26 mouse cellular contexts compared by ENCODE assay signal in the genomic region with DNA sequence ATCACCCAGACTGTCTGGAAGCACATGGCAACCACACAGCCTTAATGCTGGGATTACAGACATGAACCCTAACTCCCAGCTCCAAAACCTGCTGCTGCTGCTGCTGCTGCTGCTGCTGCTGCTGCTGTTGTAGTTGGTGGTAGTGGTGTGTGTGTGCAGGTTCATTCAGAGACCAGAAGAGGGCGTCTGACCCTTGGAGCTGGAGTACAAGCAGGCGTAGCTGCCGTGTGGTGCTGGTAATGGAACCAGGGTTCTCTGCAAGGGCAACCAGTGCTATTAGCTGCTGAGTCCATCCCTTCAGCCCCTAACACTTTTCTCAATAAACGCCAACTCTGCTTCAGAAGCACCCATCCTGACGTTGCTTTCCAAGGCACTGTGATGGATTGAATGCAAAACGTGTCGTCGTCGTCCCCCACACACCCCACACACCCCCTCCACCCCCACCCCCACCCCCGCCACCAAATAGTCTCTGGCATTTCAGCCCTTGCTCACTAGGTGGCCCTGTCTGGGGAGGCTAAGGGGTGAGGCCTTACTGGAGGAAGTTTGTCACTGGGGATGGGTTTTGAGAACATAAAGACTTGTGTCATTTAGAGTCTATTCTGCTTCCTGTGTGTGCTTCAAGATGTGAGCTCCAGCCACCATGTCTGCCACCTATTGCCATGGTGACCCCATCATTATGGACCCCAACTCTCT. TPM values are rescaled to one million over a fixed set of nuclear protein-coding genes. Genes with fewer than 3 reads are reported as not detected.
DNase-seq lines count a peak whose midpoint lies in the region; ATAC-seq and TF ChIP-seq lines count a peak whose summit lies in the region.
"Had no signal": no experiment of that assay in that cellular context is flagged by ENCODE, and none has a peak within 500 bp of the region (broad histone marks: within the 10 kb centered on the region; RNA-seq: fewer than 3 reads in every experiment).

No protein-coding gene starts in this region.

- no peaks in the 10 kb centered on the region for H3K36me3 ChIP-seq in kidney, adult 2 months (ENCODE audit: control insufficient read depth, insufficient read depth, low read length)
- H3K36me3 ChIP-seq in kidney, embryonic 14.5 days (ENCODE audit: control insufficient read depth, insufficient read depth, low read length), result no peaks in the 10 kb centered on the region
- no peaks in the 10 kb centered on the region for H3K36me3 ChIP-seq in midbrain, embryonic 11.5 days (ENCODE audit: control insufficient read depth, insufficient read depth, low read length)
- H3K36me3 ChIP-seq in midbrain, embryonic 16.5 days (ENCODE audit: control insufficient read depth, insufficient read depth, low read length), result no peaks in the 10 kb centered on the region
- H3K36me3 ChIP-seq: heart, embryonic 13.5 days; hindbrain, embryonic 13.5 days; limb, embryonic 15.5 days; midbrain, embryonic 15.5 days had no signal

- H3K27me3 ChIP-seq in kidney, adult 2 months (replicated peaks; ENCODE audit: control insufficient read depth, insufficient read depth, low read length), result no peaks in the 10 kb centered on the region
- no peaks in the 10 kb centered on the region for H3K27me3 ChIP-seq in kidney, embryonic 14.5 days (ENCODE audit: control insufficient read depth, insufficient read depth, low read length)
- H3K27me3 ChIP-seq in midbrain, embryonic 11.5 days (ENCODE audit: control insufficient read depth, insufficient read depth, low read length), result no peaks in the 10 kb centered on the region
- H3K27me3 ChIP-seq in midbrain, embryonic 16.5 days (ENCODE audit: control insufficient read depth, insufficient read depth, low read depth, low read length), result no peaks in the 10 kb centered on the region
- H3K27me3 ChIP-seq: heart, embryonic 13.5 days; hindbrain, embryonic 13.5 days; limb, embryonic 15.5 days; midbrain, embryonic 15.5 days had no signal

- H3K4me3 ChIP-seq in kidney, adult 2 months (ENCODE audit: insufficient read depth, low read depth, low read length), result no peak overlapping the region
- H3K4me3 ChIP-seq in kidney, embryonic 14.5 days (ENCODE audit: low read length), result no peak overlapping the region
- no peak overlapping the region for H3K4me3 ChIP-seq in midbrain, embryonic 11.5 days (ENCODE audit: low read depth, low read length)
- no peak overlapping the region for H3K4me3 ChIP-seq in midbrain, embryonic 16.5 days (ENCODE audit: low read depth, low read length)
- H3K4me3 ChIP-seq: erythroblast, embryonic 14.5 days; heart, embryonic 13.5 days; hindbrain, embryonic 13.5 days; limb, embryonic 15.5 days; megakaryocyte, embryonic 14.5 days; midbrain, embryonic 15.5 days had no signal

- H3K27ac ChIP-seq in kidney, adult 2 months (ENCODE audit: insufficient read depth, low read depth, low read length), result no peak overlapping the region
- H3K27ac ChIP-seq in kidney, embryonic 14.5 days (ENCODE audit: low read depth, low read length), result no peak overlapping the region
- H3K27ac ChIP-seq in midbrain, embryonic 11.5 days (ENCODE audit: low read depth, low read length), result no peak overlapping the region
- H3K27ac ChIP-seq in midbrain, embryonic 16.5 days (ENCODE audit: low read length), result no peak overlapping the region
- H3K27ac ChIP-seq: heart, embryonic 13.5 days; hindbrain, embryonic 13.5 days; limb, embryonic 15.5 days; midbrain, embryonic 15.5 days had no signal

- no peak overlapping the region for H3K4me2 ChIP-seq in kidney, embryonic 14.5 days (replicated peaks; ENCODE audit: low read depth, low read length)
- H3K4me2 ChIP-seq in midbrain, embryonic 11.5 days, result no peak overlapping the region
- H3K4me2 ChIP-seq in midbrain, embryonic 16.5 days (ENCODE audit: low read length), result no peak overlapping the region
- H3K4me2 ChIP-seq: heart, embryonic 13.5 days; hindbrain, embryonic 13.5 days; limb, embryonic 15.5 days; midbrain, embryonic 15.5 days had no signal

- H3K9ac ChIP-seq in kidney, embryonic 14.5 days (ENCODE audit: low read depth, low read length), result no peak overlapping the region
- no peak overlapping the region for H3K9ac ChIP-seq in midbrain, embryonic 11.5 days (ENCODE audit: low read length)
- no peak overlapping the region for H3K9ac ChIP-seq in midbrain, embryonic 16.5 days (ENCODE audit: low read depth, low read length)
- H3K9ac ChIP-seq: heart, embryonic 13.5 days; hindbrain, embryonic 13.5 days; limb, embryonic 15.5 days; midbrain, embryonic 15.5 days had no signal

- no peak for DNase-seq in kidney, adult 2 months
- DNase-seq in midbrain, embryonic 11.5 days (ENCODE audit: low spot score, missing footprints), result peak; percentile 4
- peak; percentile 91 for DNase-seq in ES-CJ7 (ENCODE audit: low read depth, low spot score)
- DNase-seq: adrenal gland, adult 8-10 months; cerebellum, adult 9-11 months; lung, postnatal 14 days; thymus, postnatal 14 days had no signal

- H3K9me3 ChIP-seq in kidney, embryonic 14.5 days (ENCODE audit: control insufficient read depth, low read length), result no peaks in the 10 kb centered on the region
- no peaks in the 10 kb centered on the region for H3K9me3 ChIP-seq in midbrain, embryonic 11.5 days (ENCODE audit: control insufficient read depth, low read length)
- H3K9me3 ChIP-seq in midbrain, embryonic 16.5 days (replicated peaks; ENCODE audit: control insufficient read depth, low read length, poor library complexity, severe bottlenecking), result no peaks in the 10 kb centered on the region
- H3K9me3 ChIP-seq: hindbrain, embryonic 13.5 days; limb, embryonic 15.5 days; midbrain, embryonic 15.5 days had no signal

- no peak for ATAC-seq in kidney, embryonic 14.5 days (ENCODE audit: low FRiP score, low TSS enrichment)
- no peak for ATAC-seq in midbrain, embryonic 11.5 days (ENCODE audit: low FRiP score)
- ATAC-seq in midbrain, embryonic 16.5 days, result no peak
- 0 out of 2 replicates have a peak, but pooled peaks have one; percentile 39 for ATAC-seq in megakaryocyte progenitor cell, adult 5-6 weeks (replicated peaks; ENCODE audit: poor library complexity)
- ATAC-seq in erythroid progenitor cell, adult 5-6 weeks (replicated peaks; ENCODE audit: low FRiP score, poor library complexity, severe bottlenecking), result no peak
- no peak for ATAC-seq in CD4-positive, CD25-positive, alpha-beta regulatory T cell, adult 4 months
- ATAC-seq: forebrain, embryonic 16.5 days; midbrain, embryonic 15.5 days had no signal

- WGBS in kidney, adult 2 months, result 81% methylated on average over 10 of the region's 10 CpGs
- WGBS in kidney, embryonic 14.5 days, result 74% methylated on average over 10 of the region's 10 CpGs
- 74% methylated on average over 10 of the region's 10 CpGs for WGBS in midbrain, embryonic 11.5 days
- WGBS in midbrain, embryonic 16.5 days, result 79% methylated on average over 9 of the region's 10 CpGs

- H3K4me1 ChIP-seq in kidney, adult 2 months (ENCODE audit: control insufficient read depth, insufficient read depth, low read length), result peaks cover 7% of the 10 kb centered on the region
- 0 out of 2 replicates have a peak, but pooled peaks cover 4% of the 10 kb centered on the region for H3K4me1 ChIP-seq in kidney, embryonic 14.5 days (ENCODE audit: control insufficient read depth, insufficient read depth, low read length)
- no peaks in the 10 kb centered on the region for H3K4me1 ChIP-seq in midbrain, embryonic 11.5 days (ENCODE audit: control insufficient read depth, insufficient read depth, low read length)
- H3K4me1 ChIP-seq in midbrain, embryonic 16.5 days (ENCODE audit: control insufficient read depth, insufficient read depth, low read length), result no peaks in the 10 kb centered on the region
- H3K4me1 ChIP-seq: heart, embryonic 13.5 days; hindbrain, embryonic 13.5 days; midbrain, embryonic 15.5 days had no signal

- no peak for TF ChIP-seq POLR2A in kidney, adult 2 months (IDR thresholded peaks at IDR 0.05; ENCODE audit: low read depth, low read length)

- 0 out of 2 replicates have a peak, but pooled peaks have one; percentile 16 for TF ChIP-seq CTCF in kidney, adult 2 months (conservative IDR thresholded peaks at IDR 0.05; ENCODE audit: insufficient read depth, insufficient read length, low read depth, low read length)

RNA-seq across cellular contexts. Expression of gene Aoc3, which starts 16.8 kb away (rescaled TPM):
- 12.5 and 14.8 TPM in 2 replicates for polyA plus RNA-seq in kidney, adult 2 months (2012; rRNA removed)
- 0.23 and 0.37 TPM in 2 replicates for polyA plus RNA-seq in kidney, embryonic 14.5 days (2014; fragmentation: Nextera tagmentation; extraction: Ambion mirVana)
- not detected in 2 replicates for polyA plus RNA-seq in midbrain, embryonic 11.5 days (2014; fragmentation: Nextera tagmentation; extraction: Ambion mirVana)
- polyA plus RNA-seq in midbrain, embryonic 16.5 days (2015; fragmentation: Nextera tagmentation; extraction: Ambion mirVana), result 0.13 and 0.14 TPM in 2 replicates
- 0.15 and 0.29 TPM in 2 replicates for total RNA-seq in megakaryocyte progenitor cell, adult 5-6 weeks (2015)
- not detected in 2 replicates for total RNA-seq in megakaryocyte progenitor cell, adult 5-6 weeks (2017)
- 2.5 TPM in 1 of 2 replicates, not detected in the other for total RNA-seq in erythroid progenitor cell, adult 5-6 weeks (2015; ENCODE audit: low replicate concordance)
- 0.51 TPM in 1 of 2 replicates, not detected in the other for total RNA-seq in erythroid progenitor cell, adult 5-6 weeks (2017; ENCODE audit: low replicate concordance)
- not detected for polyA plus RNA-seq in CD4-positive, CD25-positive, alpha-beta regulatory T cell, adult 4 months (2017; shearing (Covaris generic))
- polyA plus RNA-seq: hindbrain, embryonic 13.5 days had no signal

RNA-seq across cellular contexts. Expression of gene G6pc, which starts 20.1 kb away (rescaled TPM):
- 322 and 349 TPM in 2 replicates for polyA plus RNA-seq in kidney, adult 2 months (2012; rRNA removed)
- 0.08 TPM in 1 of 2 replicates, not detected in the other for polyA plus RNA-seq in kidney, embryonic 14.5 days (2014; fragmentation: Nextera tagmentation; extraction: Ambion mirVana)
- not detected in 2 replicates for polyA plus RNA-seq in midbrain, embryonic 11.5 days (2014; fragmentation: Nextera tagmentation; extraction: Ambion mirVana)
- not detected in 2 replicates for polyA plus RNA-seq in midbrain, embryonic 16.5 days (2015; fragmentation: Nextera tagmentation; extraction: Ambion mirVana)
- not detected in 2 replicates for total RNA-seq in megakaryocyte progenitor cell, adult 5-6 weeks (2015)
- not detected in 2 replicates for total RNA-seq in megakaryocyte progenitor cell, adult 5-6 weeks (2017)
- total RNA-seq in erythroid progenitor cell, adult 5-6 weeks (2015; ENCODE audit: low replicate concordance), result not detected in 2 replicates
- total RNA-seq in erythroid progenitor cell, adult 5-6 weeks (2017; ENCODE audit: low replicate concordance), result not detected in 2 replicates
- not detected for polyA plus RNA-seq in CD4-positive, CD25-positive, alpha-beta regulatory T cell, adult 4 months (2017; shearing (Covaris generic))
- total RNA-seq: heart, postnatal 25 days; layer of hippocampus, adult 8-10 months; left cerebral cortex, adult 18-20 months; left cerebral cortex, postnatal 36 days had no signal
- polyA plus RNA-seq: cortical plate, adult 2 months; embryonic facial prominence, embryonic 11.5 days; erythroblast, embryonic 14.5 days; forebrain, embryonic 16.5 days; heart, embryonic 13.5 days; hindbrain, embryonic 13.5 days; intestine, embryonic 14.5 days; limb, embryonic 15.5 days; midbrain, embryonic 15.5 days had no signal

RNA-seq across cellular contexts. Expression of gene Aoc2, which starts 22.4 kb away (rescaled TPM):
- 2.6 and 3.1 TPM in 2 replicates for polyA plus RNA-seq in kidney, adult 2 months (2012; rRNA removed)
- 1.9 TPM in 2 replicates for polyA plus RNA-seq in kidney, embryonic 14.5 days (2014; fragmentation: Nextera tagmentation; extraction: Ambion mirVana)
- polyA plus RNA-seq in midbrain, embryonic 11.5 days (2014; fragmentation: Nextera tagmentation; extraction: Ambion mirVana), result 1.3 and 1.4 TPM in 2 replicates
- 2.0 and 2.2 TPM in 2 replicates for polyA plus RNA-seq in midbrain, embryonic 16.5 days (2015; fragmentation: Nextera tagmentation; extraction: Ambion mirVana)
- total RNA-seq in megakaryocyte progenitor cell, adult 5-6 weeks (2015), result 1.5 and 2.0 TPM in 2 replicates
- total RNA-seq in megakaryocyte progenitor cell, adult 5-6 weeks (2017), result 0.75 and 1.6 TPM in 2 replicates
- 25.2 and 38.6 TPM in 2 replicates for total RNA-seq in erythroid progenitor cell, adult 5-6 weeks (2015; ENCODE audit: low replicate concordance)
- 12.8 and 18.9 TPM in 2 replicates for total RNA-seq in erythroid progenitor cell, adult 5-6 weeks (2017; ENCODE audit: low replicate concordance)
- 1 to 10 TPM; 2.3 to 3.0 TPM for polyA plus RNA-seq in CD4-positive, CD25-positive, alpha-beta regulatory T cell, adult 4 months (2017; shearing (Covaris generic))

RNA-seq across cellular contexts. Expression of gene Psme3, which starts 31.2 kb away (rescaled TPM):
- 61.6 and 75.5 TPM in 2 replicates for polyA plus RNA-seq in kidney, adult 2 months (2012; rRNA removed)
- 113 and 130 TPM in 2 replicates for polyA plus RNA-seq in kidney, embryonic 14.5 days (2014; fragmentation: Nextera tagmentation; extraction: Ambion mirVana)
- 146 and 154 TPM in 2 replicates for polyA plus RNA-seq in midbrain, embryonic 11.5 days (2014; fragmentation: Nextera tagmentation; extraction: Ambion mirVana)
- 107 and 121 TPM in 2 replicates for polyA plus RNA-seq in midbrain, embryonic 16.5 days (2015; fragmentation: Nextera tagmentation; extraction: Ambion mirVana)
- total RNA-seq in megakaryocyte progenitor cell, adult 5-6 weeks (2015), result 208 and 220 TPM in 2 replicates
- 116 and 120 TPM in 2 replicates for total RNA-seq in megakaryocyte progenitor cell, adult 5-6 weeks (2017)
- total RNA-seq in erythroid progenitor cell, adult 5-6 weeks (2015; ENCODE audit: low replicate concordance), result 425 and 456 TPM in 2 replicates
- total RNA-seq in erythroid progenitor cell, adult 5-6 weeks (2017; ENCODE audit: low replicate concordance), result 261 and 313 TPM in 2 replicates
- 10 to 100 TPM; 29.8 to 30.0 TPM for polyA plus RNA-seq in CD4-positive, CD25-positive, alpha-beta regulatory T cell, adult 4 months (2017; shearing (Covaris generic))

RNA-seq across cellular contexts. Expression of gene Becn1, which starts 45.1 kb away (rescaled TPM):
- polyA plus RNA-seq in kidney, adult 2 months (2012; rRNA removed), result 61.9 and 89.5 TPM in 2 replicates
- 112 and 164 TPM in 2 replicates for polyA plus RNA-seq in kidney, embryonic 14.5 days (2014; fragmentation: Nextera tagmentation; extraction: Ambion mirVana)
- polyA plus RNA-seq in midbrain, embryonic 11.5 days (2014; fragmentation: Nextera tagmentation; extraction: Ambion mirVana), result 163 and 179 TPM in 2 replicates
- polyA plus RNA-seq in midbrain, embryonic 16.5 days (2015; fragmentation: Nextera tagmentation; extraction: Ambion mirVana), result 159 and 177 TPM in 2 replicates
- total RNA-seq in megakaryocyte progenitor cell, adult 5-6 weeks (2015), result 49.8 and 61.2 TPM in 2 replicates
- 161 and 166 TPM in 2 replicates for total RNA-seq in megakaryocyte progenitor cell, adult 5-6 weeks (2017)
- total RNA-seq in erythroid progenitor cell, adult 5-6 weeks (2015; ENCODE audit: low replicate concordance), result 71.4 and 72.5 TPM in 2 replicates
- total RNA-seq in erythroid progenitor cell, adult 5-6 weeks (2017; ENCODE audit: low replicate concordance), result 273 TPM in 2 replicates
- polyA plus RNA-seq in CD4-positive, CD25-positive, alpha-beta regulatory T cell, adult 4 months (2017; shearing (Covaris generic)), result 10 to 100 TPM; 68.1 to 99.6 TPM

Comparison
In these comparisons a context has a peak if more than half of its experiments do, and no peak if none do; other contexts are left out.
1. RNA of gene G6pc, which starts 20.1 kb away (polyA plus RNA-seq): 322 to 349 TPM in kidney, adult 2 months; 0.08 TPM in kidney, embryonic 14.5 days, not detected in midbrain, embryonic 11.5 days, not detected in midbrain, embryonic 16.5 days and not detected in CD4-positive, CD25-positive, alpha-beta regulatory T cell, adult 4 months; every median in the first group is over 100 times any median in the second.